Mouse (Mus musculus): ENCODE data around the gene Pmvk.

- TF ChIP-seq CTCF (IDR thresholded peaks at IDR 0.05) (no peak), POLR2A (IDR thresholded peaks at IDR 0.05; ENCODE audit: insufficient read depth, low read depth, low read length) (no peak)
These were observed 31.7 kb upstream of the Pmvk start for GRCm38 (mm10) chr3:89422556-89423205.
